Mouse (Mus musculus) gastrocnemius, postnatal 4 days (tissue): Measurements from ENCODE around the gene Apob. TPM values are rescaled to one million over a fixed set of nuclear protein-coding genes. Genes with fewer than 3 reads are reported as not detected.
"Not testable (repeated sequence)": the region's sequence is repeated elsewhere in the genome, so short reads cannot be mapped to it uniquely, and the experiment has no call there.

ENCODE experiments used
- DNase-seq, 2 experiments: peaks; one replicate each; pipeline ENCODE4 v3.0.0; 2021 to 2022; ENCODE audit warnings: low spot score in 2 of 2, mixed read lengths in 2 of 2
- long read RNA-seq, 2 experiments: library from polyadenylated mRNA; stranded (forward); transcript quantifications; one replicate each; pipeline ENCODE4 v2.0.0; 2021
- total RNA-seq, 2 experiments: library from RNA; stranded (reverse); gene quantifications; 2 replicates each; pipeline ENCODE4 v1.2.3; 2021

Gene Apob
- 1 to 10 TPM in 1 of 2 experiments, under 1 TPM in 1; 0.59 to 7.1 TPM for total RNA-seq
- long read RNA-seq, experiment 1: 0 reads
- long read RNA-seq, experiment 2: 0 reads

GRCm38 (mm10) chr12:7977466-7978189 lies at the start of gene Apob:
Apob (plus strand) TSS chr12:7977648.
- DNase-seq: no peak

GRCm38 (mm10) chr12:7932405-7932920 lies 45.0 kb upstream of the Apob start:
- no peak for DNase-seq

GRCm38 (mm10) chr12:7950098-7950745 lies 27.2 kb upstream of the Apob start:
- no peak for DNase-seq

GRCm38 (mm10) chr12:7958851-7959250 lies 18.6 kb upstream of the Apob start:
- no peak for DNase-seq

GRCm38 (mm10) chr12:7959310-7959918 lies 18.0 kb upstream of the Apob start:
- no peak for DNase-seq

GRCm38 (mm10) chr12:7962314-7962927 lies 15.0 kb upstream of the Apob start:
- DNase-seq: no peak

- DNase-seq: no peak
Measured at GRCm38 (mm10) chr12:7967221-7967620, 10.2 kb upstream of the Apob start.

- DNase-seq: no peak
Measured at GRCm38 (mm10) chr12:7970301-7970700, 7.1 kb upstream of the Apob start.

GRCm38 (mm10) chr12:7970817-7971216 lies 6.6 kb upstream of the Apob start:
- no peak for DNase-seq

GRCm38 (mm10) chr12:7971736-7972135 lies 5.7 kb upstream of the Apob start:
- no peak for DNase-seq

GRCm38 (mm10) chr12:7973773-7974322 lies 3.6 kb upstream of the Apob start:
- no peak for DNase-seq

GRCm38 (mm10) chr12:7978190-7978884 lies 889 bp downstream of the Apob start:
- DNase-seq: peak; percentile 22 to 59

GRCm38 (mm10) chr12:7984411-7984810 lies 7.0 kb downstream of the Apob start:
- no peak for DNase-seq

GRCm38 (mm10) chr12:7990804-7991203 lies 13.4 kb downstream of the Apob start:
- DNase-seq: peak in 1 of 2 experiments; percentile 43

- no peak for DNase-seq
Measured at GRCm38 (mm10) chr12:7991570-7991969, 14.1 kb downstream of the Apob start.

- no peak for DNase-seq
Measured at GRCm38 (mm10) chr12:8020931-8021330, 43.5 kb downstream of the Apob start.

- no peak for DNase-seq
Measured at GRCm38 (mm10) chr12:8029520-8029919, 52.1 kb downstream of the Apob start.

GRCm38 (mm10) chr12:8030057-8030456 lies 52.6 kb downstream of the Apob start:
- no peak for DNase-seq

- not testable (repeated sequence) for DNase-seq
Measured at GRCm38 (mm10) chr12:8031169-8031568, 53.7 kb downstream of the Apob start.

GRCm38 (mm10) chr12:8031595-8032358 lies 54.3 kb downstream of the Apob start:
- DNase-seq: no peak
